Mouse (Mus musculus) layer of hippocampus, postnatal 36 days (tissue): Measurements from ENCODE around the gene Lemd2. TPM values are rescaled to one million over a fixed set of nuclear protein-coding genes. Genes with fewer than 3 reads are reported as not detected.

Source experiments
- DNase-seq, 2 experiments: peaks; one replicate each; pipeline ENCODE4 v3.0.0; 2022
- total RNA-seq, 2 experiments: library from RNA; stranded (reverse); gene quantifications; 2 replicates each; pipeline ENCODE4 v1.2.3; 2021

The Lemd2 gene
- total RNA-seq, 2 experiments from 2014 or later: 44.5 to 46.8 TPM

GRCm38 (mm10) chr17:27155752-27156151 lies 48.5 kb downstream of the Lemd2 start:
- DNase-seq: no peak

GRCm38 (mm10) chr17:27154881-27155280 lies 49.4 kb downstream of the Lemd2 start:
- no peak for DNase-seq

GRCm38 (mm10) chr17:27154256-27154655 lies 50.0 kb downstream of the Lemd2 start:
- DNase-seq: peak in 1 of 2 experiments; percentile 53

GRCm38 (mm10) chr17:27153773-27154193 lies 50.5 kb downstream of the Lemd2 start:
- DNase-seq: no peak

- no peak for DNase-seq
These were observed 51.1 kb downstream of the Lemd2 start for GRCm38 (mm10) chr17:27152976-27153723.

GRCm38 (mm10) chr17:27151411-27151810 lies 52.9 kb downstream of the Lemd2 start:
- DNase-seq: no peak

- DNase-seq: no peak
These were observed 53.4 kb downstream of the Lemd2 start for GRCm38 (mm10) chr17:27150871-27151270.

- no peak for DNase-seq
These were observed 57.8 kb downstream of the Lemd2 start for GRCm38 (mm10) chr17:27146323-27146923.

- DNase-seq: no peak
These were observed 60.1 kb downstream of the Lemd2 start for GRCm38 (mm10) chr17:27144152-27144551.

- no peak for DNase-seq
These were observed 62.3 kb downstream of the Lemd2 start for GRCm38 (mm10) chr17:27141971-27142450.

GRCm38 (mm10) chr17:27140262-27140661 lies 64.0 kb downstream of the Lemd2 start:
- no peak for DNase-seq

Other genes with a start within 250 kb of the Lemd2 start
- gene Zbtb9, start 231.3 kb downstream of the Lemd2 start, total RNA-seq: 10 to 100 TPM; 15.0 to 15.6 TPM
- 10 to 100 TPM; 13.0 to 13.7 TPM for gene Bak1, start 175.5 kb downstream of the Lemd2 start, total RNA-seq
- gene Itpr3, start 147.2 kb downstream of the Lemd2 start, total RNA-seq: 1 to 10 TPM; 1.6 to 1.7 TPM
- 100 to 1,000 TPM; 205 to 207 TPM for gene Uqcc2, start 70.6 kb downstream of the Lemd2 start, total RNA-seq
- gene Ip6k3, start 36.7 kb downstream of the Lemd2 start, total RNA-seq: under 1 TPM in 1 of 2 experiments, not detected in 1; 0.27 TPM